Mouse (Mus musculus) CD4-positive helper T cell, adult 2 months (primary cell): ENCODE measurements around the gene Soga1.

Source experiments
- DNase-seq: peaks from one replicate; pipeline ENCODE4 v3.0.0-alpha.2; 2012; ENCODE audit warnings: low read depth, missing footprints, low spot score

Gene Soga1

DNA sequence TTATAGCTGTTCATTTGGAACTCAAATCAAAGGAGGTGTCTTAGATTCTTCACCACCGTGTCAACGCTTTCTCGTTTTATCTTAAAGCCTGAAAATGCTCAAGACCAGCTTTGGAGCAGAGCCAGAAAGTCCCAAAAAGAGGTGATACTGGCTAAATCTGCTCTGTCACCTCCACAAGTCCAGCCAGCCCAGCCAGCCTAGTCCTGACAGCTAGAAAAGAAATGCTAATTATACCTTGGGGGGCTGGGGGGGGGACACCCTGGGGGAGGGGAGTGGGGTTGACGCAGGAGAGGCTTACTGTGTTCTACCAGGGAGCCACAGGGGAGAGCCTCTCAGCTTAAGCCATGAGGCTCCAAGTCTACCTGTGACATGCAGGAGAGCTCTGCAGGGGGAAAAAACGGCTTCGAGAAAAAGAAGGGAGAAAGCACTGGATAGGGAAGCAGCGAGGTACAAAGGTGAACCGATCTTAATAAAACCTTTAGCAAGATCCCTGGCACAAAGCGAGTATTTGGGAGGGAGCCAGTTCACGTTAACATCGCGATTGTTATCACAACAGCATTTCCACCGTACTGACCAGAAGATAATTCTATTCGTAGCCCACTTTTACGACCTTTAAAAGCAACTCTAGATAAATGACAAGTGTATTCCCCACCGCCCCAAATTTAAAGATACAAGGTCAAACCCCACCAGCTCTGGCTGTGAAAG lies 88.2 kb downstream of the Soga1 start:
- no peak for DNase-seq

DNA sequence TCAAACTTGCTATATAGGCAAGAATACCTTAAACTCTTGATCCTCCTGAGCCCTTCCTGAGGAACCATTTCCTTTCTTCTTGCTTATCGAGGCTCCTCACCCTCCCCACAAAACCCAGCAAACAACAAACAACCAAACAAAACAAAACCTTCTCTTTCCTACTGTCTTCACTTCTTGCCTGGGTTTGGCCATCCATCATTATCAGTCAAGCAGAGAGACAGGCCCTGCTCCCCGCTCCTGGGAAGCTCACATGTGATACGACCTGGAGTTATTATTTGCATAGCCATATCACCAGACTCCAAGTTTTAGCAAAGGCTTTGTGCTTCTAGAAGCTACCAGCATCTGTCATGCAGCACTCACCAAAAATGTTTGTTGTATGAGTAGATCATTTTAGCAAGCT lies 91.7 kb downstream of the Soga1 start:
- no peak for DNase-seq

DNA sequence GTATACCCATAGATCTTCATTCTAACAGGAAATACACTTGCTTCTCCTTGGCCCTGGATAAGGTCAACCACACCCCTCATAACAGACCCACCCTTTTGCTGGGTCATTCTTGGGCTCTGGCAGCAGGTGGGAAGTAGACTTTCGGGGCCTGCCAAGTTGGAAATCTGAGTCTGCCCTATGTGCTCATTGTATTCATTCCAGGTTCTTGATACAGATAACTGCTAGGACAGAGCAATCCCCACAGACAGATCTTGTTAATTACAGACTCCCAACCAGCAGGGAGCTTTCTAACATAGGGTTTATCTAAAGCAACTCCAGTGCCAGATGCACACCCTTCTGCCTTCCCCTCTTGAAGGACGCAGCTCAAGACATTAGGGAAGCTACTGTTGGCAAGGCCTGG lies 96.2 kb downstream of the Soga1 start:
- DNase-seq, result no peak

DNA sequence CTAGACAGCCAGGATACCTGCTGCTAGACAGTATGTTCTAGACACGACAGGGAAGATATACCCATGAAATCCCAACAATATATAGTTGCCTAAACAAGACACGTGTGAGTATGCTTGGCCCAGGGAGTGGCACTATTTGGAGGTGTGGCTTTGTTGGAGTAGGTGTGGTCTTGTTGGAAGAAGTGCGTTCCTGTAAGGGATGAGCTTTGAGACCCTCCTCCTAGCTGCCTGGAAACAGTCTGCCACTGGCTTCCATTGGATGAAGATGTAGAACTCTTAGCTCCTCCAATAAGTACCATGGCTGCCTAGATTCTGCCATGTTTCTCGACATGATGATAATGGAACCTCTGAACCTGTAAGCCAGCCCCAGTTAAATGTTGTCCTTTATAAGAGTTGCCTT lies 97.8 kb downstream of the Soga1 start:
- DNase-seq, result no peak

DNA sequence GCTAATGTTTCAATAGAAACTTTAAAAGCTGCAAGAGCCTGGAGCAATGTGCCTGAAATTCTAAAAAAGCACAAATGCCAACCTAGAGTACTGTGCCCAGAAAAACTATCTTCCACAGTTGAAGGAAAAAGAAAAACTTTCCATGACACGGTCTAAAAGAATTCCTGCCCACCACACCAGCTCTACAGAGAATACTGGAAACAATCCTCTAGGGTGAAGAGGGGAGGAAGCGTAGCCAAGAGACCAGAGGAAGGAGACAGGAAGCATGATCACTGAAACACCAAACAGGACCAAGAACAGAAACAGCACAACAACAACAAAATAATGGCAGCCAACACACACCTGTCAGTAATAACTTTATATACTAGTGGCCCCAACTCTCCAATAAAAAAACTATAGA lies 99.0 kb downstream of the Soga1 start:
- no peak for DNase-seq

DNA sequence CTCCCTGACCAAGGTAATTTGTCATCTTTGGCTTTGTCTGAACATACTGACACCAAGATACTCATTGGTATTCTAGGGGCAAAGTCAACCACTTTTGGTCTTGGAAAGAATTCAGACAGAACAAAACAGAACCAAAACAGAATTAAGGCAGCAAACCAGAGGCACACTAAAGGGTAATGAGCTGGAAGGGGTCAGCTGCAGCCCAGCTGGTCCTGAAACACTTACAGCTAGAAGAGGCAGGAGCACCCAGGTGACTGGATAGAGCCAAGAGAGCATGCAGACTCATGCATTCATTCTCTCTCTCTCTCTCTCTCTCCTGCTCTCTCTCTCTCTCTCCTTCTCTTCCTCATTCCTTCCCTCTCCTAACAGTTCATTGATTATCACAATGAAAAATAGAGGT lies 102.3 kb downstream of the Soga1 start:
- DNase-seq, result no peak

DNA sequence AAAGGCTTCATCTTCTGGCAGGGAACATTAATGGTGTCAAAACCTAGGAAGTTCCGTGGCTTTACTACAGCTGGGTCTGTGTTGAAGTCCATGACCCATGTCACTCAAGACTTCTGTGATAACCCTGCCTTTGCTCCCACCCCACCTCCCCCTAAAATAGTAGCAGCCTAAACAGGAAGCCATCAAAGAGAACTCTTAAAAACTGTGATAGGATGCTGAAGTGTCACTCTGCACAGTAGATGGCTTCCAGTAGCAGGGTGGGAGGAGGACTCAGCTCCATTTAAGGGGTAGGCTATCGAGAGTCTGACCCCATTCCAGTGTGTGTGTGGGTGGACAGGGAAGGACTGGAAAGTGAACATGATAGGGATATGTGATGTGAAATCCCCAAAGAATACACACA lies 104.1 kb downstream of the Soga1 start:
- peak; percentile 45 for DNase-seq

DNA sequence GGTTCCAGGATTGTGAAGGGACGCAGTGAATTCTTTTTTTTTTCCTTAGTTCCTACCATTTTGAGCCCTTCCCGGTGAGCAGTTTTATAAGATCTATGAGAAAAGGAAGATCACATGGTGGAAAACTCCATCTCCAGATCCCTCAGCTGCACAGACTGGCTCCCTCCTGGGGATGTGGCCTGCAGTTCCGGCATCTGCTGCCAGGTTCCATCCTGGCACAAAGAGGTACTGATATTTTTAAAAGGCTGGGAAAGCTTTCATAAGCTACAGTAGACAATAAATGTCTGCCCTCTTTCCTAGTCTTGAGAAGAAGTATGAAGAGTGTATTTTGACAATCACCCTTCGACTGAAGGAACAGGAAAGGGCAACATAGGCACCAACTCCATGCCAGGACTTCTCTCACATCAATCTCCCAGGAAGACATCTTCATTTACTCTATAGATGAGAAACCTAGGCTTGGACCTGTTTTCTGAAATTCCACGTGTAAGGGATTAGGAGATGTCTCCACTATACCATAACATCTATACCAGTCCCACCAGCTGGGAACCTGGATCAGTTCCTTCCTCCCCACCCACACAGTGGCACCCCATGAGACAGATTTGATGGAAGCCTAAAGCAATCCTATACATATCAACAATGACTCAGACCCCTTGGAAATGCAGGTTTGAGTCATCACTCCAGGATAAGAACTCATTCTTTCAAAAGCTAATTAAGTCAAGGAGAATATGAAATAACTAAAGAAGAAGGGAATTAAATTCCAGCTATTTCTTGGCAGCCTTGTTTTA lies 105.5 kb downstream of the Soga1 start:
- no peak for DNase-seq

DNA sequence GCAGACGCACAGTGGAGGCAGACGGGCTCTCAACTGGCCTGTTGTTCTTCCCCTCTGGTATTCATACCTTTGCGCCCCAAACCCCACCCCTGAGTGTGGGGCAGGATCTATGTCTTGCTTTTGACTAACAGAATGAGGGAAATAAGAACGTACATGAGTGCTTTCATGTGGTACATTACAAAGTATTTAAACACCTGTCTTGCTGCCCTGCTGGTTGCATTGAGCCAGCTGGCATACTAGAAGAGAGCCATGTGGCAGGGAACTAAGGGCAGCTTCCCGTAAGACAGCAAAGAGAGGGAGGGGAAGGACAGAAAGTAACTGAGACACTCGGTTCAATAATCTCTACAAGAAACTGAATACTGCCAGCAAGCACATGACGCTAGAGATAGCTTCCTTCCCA lies 108.8 kb downstream of the Soga1 start:
- peak; percentile 68 for DNase-seq

DNA sequence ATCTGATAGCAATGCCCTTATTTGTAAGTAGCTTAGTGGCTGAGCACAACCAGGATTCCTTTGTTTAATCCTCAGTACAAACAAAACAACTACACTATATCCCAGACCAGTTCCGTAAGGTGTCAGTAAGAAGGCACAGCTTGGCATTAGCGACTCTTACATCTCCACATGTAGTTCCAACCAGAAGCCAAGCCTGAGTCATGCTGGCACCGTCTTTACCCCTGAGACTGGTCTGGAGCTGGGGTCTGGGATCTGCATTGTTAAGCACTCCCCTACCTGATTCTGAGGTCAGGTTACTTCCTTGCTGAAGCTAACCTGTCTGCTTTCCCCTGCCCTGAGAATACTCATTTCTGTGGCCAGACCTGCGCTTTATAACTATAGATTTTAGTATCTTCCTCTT lies 110.6 kb downstream of the Soga1 start:
- DNase-seq, result no peak

DNA sequence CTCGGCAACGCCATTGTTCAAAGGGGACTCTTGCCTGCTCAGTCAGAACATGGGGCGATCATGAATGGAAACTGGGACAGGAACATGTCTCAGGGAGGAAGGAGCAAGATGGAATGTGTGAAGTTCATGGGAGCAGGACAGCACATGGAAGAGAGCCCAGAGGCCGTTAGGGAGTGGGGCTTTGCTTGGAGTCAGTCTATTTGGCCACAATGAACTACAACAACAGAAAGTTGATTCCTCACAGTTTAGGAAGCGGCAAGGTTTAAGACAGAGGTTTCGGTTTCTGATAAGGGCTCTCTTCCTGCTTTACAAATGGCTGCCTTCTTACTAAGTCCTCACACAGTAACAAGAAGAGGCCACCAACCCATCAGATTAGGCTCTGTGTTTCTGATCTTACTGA lies 111.7 kb downstream of the Soga1 start:
- peak; percentile 51 for DNase-seq
